Mouse (Mus musculus) heart, postnatal 36 days (tissue): Measurements from ENCODE around the gene Ift27. TPM values are rescaled to one million over a fixed set of nuclear protein-coding genes. Genes with fewer than 3 reads are reported as not detected.

ENCODE experiments used
- DNase-seq, 2 experiments: peaks; one replicate each; pipeline ENCODE4 v3.0.0; 2021 to 2022
- intact Hi-C: fragments of 180-260 bp; cut with DNase I; formaldehyde crosslinking; loops from one replicate; pipeline ENCODE4 v1.15.1; 2025
- total RNA-seq, 2 experiments: library from RNA; stranded (reverse); gene quantifications; 2 replicates each; pipeline ENCODE4 v1.2.3; 2021

Gene Ift27
- total RNA-seq, 2 experiments from 2014 or later = 11.4 to 13.4 TPM

GRCm38 (mm10) chr15:78172899-78173817 lies 749 bp downstream of the Ift27 start:
- intact Hi-C loops = loop anchor here (5.0 kb wide), 2 partner anchors 254 to 354 kb away; partner anchors contain the start of gene Kctd17
- peak in 1 of 2 experiments; percentile 11 for DNase-seq

GRCm38 (mm10) chr15:78172256-78172898 lies 1.5 kb downstream of the Ift27 start:
- no peak for DNase-seq
- intact Hi-C loops = loop anchor here (5.0 kb wide), 2 partner anchors 255 to 355 kb away; partner anchors contain the start of gene Kctd17

- DNase-seq = no peak
- intact Hi-C loops = loop anchor here (5.0 kb wide), 2 partner anchors 256 to 356 kb away; partner anchors contain the start of gene Kctd17
These were observed 2.3 kb downstream of the Ift27 start for GRCm38 (mm10) chr15:78171651-78172050.

GRCm38 (mm10) chr15:78170708-78171107 lies 3.2 kb downstream of the Ift27 start:
- no peak for DNase-seq
- intact Hi-C loops = loop anchor here (5.0 kb wide), 2 partner anchors 257 to 357 kb away; partner anchors contain the start of gene Kctd17

GRCm38 (mm10) chr15:78169566-78169965 lies 4.3 kb downstream of the Ift27 start:
- no peak for DNase-seq
- intact Hi-C loops = no loop called here

DNA sequence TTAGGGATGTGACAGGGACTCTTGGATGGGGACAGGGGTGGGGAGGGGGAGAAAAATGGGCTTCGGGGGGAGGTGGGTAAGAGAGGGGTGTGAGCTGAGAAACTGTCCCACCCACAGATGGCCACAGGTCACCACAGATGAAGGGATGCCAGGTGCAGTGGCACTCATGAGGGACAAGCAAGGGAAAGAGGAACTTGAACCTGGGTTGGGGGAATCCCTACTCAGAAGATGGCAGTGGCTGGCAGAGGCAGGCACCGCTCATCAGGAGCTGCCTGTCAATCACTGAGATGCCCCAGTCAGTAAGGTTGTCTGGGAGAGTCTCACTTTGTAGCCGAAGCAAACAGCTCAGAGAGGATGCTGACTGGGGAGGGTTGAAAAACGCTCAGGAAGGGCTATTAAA lies 8.6 kb downstream of the Ift27 start:
- intact Hi-C loops = no loop called here
- no peak for DNase-seq

DNA sequence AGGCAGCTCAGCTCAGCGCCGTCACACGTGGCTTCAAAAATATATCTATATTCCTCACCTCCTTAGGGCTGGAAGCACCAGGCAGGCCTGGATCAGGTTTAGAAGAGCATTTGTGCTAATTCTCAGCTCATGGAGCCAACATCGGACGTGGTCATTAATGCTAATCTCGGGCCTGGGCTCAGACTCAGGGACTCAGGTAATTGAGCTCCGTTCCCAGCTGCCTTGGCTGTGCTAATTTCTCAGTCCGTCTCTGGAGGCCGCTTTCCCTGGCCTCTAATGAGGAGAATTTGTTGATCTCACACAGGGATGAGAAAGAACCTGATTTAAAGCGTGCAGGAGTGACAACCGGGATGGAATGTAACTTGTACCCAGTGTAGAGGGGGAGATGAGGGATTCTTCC lies 9.4 kb downstream of the Ift27 start:
- intact Hi-C loops = no loop called here

GRCm38 (mm10) chr15:78161946-78162345 lies 12.0 kb downstream of the Ift27 start:
- intact Hi-C loops = no loop called here
- no peak for DNase-seq

More for the DNA sequence above, 9.4 kb downstream of the Ift27 start:
- no peak for DNase-seq

DNA sequence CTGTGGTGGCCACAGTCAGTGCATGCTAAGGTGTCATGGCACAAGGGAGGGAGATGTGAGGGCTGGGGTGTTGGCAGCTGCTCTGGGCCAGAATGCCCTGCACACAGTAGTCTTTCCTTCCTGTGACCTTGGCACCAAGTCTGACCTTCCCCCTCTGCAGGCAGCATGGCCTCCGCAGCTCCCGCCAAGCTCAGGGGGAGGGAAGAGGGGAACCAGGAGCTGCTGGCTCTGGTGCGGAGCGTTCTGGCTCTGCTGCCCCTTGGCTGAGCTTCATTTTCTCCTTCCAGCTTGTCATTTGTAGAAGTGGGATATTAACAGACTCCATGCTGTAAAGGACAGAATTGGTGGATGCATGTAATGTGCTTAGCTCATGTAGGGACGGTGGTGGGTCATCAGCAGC lies 15.6 kb downstream of the Ift27 start:
- intact Hi-C loops = no loop called here
- DNase-seq = no peak

- intact Hi-C loops = no loop called here
- DNase-seq = no peak
These were observed 16.1 kb downstream of the Ift27 start for GRCm38 (mm10) chr15:78157824-78158223.

GRCm38 (mm10) chr15:78157330-78157729 lies 16.6 kb downstream of the Ift27 start:
- DNase-seq = no peak
- intact Hi-C loops = no loop called here

DNA sequence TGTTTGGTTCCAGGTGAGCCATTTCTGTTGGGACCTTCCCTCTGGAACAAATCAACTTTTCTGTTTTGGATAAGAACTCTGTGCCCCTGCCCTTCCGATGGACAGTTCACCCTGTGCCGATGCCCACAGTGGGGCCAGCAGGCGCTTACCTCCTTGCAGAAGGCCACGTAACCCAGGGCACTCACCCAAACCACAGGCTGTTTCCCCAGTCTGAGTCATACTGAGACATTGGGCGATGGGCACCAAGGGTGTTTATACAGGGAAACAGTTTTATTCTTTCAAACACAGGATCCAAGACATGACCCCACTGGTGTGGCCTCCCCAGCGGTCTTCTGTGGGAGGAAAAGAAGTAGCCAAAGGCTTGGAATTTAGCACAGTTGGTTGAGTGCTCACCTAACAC lies 18.5 kb downstream of the Ift27 start:
- DNase-seq = no peak
- intact Hi-C loops = no loop called here

GRCm38 (mm10) chr15:78153045-78153775 lies 20.7 kb downstream of the Ift27 start:
- no peak for DNase-seq
- intact Hi-C loops = no loop called here

DNA sequence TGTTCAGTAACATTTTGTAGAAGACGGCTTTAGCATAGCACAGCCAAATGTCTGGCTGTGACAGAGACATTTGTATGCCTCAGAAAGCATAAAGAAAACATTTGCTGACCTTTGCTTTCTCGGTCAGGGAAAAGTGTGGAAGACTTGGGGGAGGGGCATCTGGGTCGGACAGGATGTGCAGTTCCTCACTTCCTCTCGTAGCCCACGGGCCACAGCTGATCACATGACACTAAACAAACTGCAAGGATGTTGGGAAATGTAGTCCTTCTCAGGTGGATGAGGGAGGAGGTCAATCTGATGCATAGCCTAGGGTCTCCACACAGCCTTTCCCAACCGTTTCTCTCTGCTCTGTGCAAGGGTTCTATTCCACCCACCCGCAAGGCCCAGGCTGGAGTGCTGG lies 25.3 kb downstream of the Ift27 start:
- intact Hi-C loops = no loop called here
- DNase-seq = no peak

- no peak for DNase-seq
- intact Hi-C loops = no loop called here
These were observed 33.7 kb downstream of the Ift27 start for GRCm38 (mm10) chr15:78140226-78140625.

DNA sequence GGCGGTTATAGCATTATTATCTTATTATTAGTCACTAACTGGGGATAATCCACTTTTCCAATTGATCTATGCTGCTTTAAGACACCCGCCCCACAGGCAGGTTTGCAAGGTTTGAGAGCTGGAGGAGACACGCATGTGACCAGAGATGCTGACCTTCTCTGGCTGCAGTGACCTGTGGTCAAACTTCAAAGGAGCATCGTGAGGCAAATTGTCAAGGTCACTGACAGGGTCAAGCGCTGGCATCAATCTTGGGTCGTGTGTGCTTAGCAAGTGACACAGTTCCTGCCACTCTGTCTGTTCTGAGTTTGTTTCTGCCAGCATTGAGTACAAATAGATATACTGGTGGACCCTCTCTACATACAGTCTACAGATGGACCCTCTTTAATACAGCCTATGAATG lies 39.3 kb downstream of the Ift27 start:
- no peak for DNase-seq
- intact Hi-C loops = no loop called here

- intact Hi-C loops = no loop called here
These were observed 40.5 kb downstream of the Ift27 start for GRCm38 (mm10) chr15:78133389-78133788.

GRCm38 (mm10) chr15:78119704-78120103 lies 54.2 kb downstream of the Ift27 start, which contains the start of gene Cacng2:
Gene Cacng2 (minus strand): TSS chr15:78120028.
- peak; percentile 95 to 96 for DNase-seq
- intact Hi-C loops = loop anchor here (5.0 kb wide), 1 partner anchor 187 kb away; no protein-coding TSS in a partner anchor

More at GRCm38 (mm10) chr15:78133389-78133788, 40.5 kb downstream of the Ift27 start:
- DNase-seq = no peak

GRCm38 (mm10) chr15:78119248-78119647 lies 54.7 kb downstream of the Ift27 start:
- no peak for DNase-seq
- intact Hi-C loops = no loop called here

GRCm38 (mm10) chr15:78118275-78118995 lies 55.5 kb downstream of the Ift27 start:
- intact Hi-C loops = no loop called here
- no peak for DNase-seq
